Mouse (Mus musculus) neural tube, embryonic 14.5 days (tissue): ENCODE data around the gene Gm973. TPM values are rescaled to one million over a fixed set of nuclear protein-coding genes. Genes with fewer than 3 reads are reported as not detected.
"Not testable (repeated sequence)": the region's sequence is repeated elsewhere in the genome, so short reads cannot be mapped to it uniquely, and the experiment has no call there.

Source experiments
- ATAC-seq: fragments of 200-750 bp; cut with Nextera tagmentation; 2 replicates; pipeline ENCODE4 v1.8.0; 2017; ENCODE audit warnings: low read depth, mild to moderate bottlenecking, moderate TSS enrichment, moderate library complexity
- H3K27ac ChIP-seq: fragments of 300-500 bp; sonication (generic); 2 replicates; pipeline ENCODE4 v1.5.1; 2014; ENCODE audit warnings: low read depth, mild to moderate bottlenecking, control low read depth, low read length, moderate library complexity, mixed read lengths
- H3K27me3 ChIP-seq: fragments of 300-500 bp; sonication (generic); 2 replicates; pipeline ENCODE4 v1.6.1; 2014; ENCODE audit warnings: low read length; ENCODE audit not compliant: control insufficient read depth, insufficient read depth
- H3K36me3 ChIP-seq: fragments of 300-500 bp; sonication (generic); 2 replicates; pipeline ENCODE4 v1.6.1; 2014; ENCODE audit warnings: low read length, mixed read lengths; ENCODE audit not compliant: control insufficient read depth, insufficient read depth
- H3K4me1 ChIP-seq: fragments of 300-500 bp; sonication (generic); 2 replicates; pipeline ENCODE4 v1.6.1; 2014; ENCODE audit warnings: low read length; ENCODE audit not compliant: control insufficient read depth, insufficient read depth
- H3K4me2 ChIP-seq: fragments of 300-500 bp; sonication (generic); 2 replicates; pipeline ENCODE4 v1.6.1; 2014; ENCODE audit warnings: mild to moderate bottlenecking, low read depth, low read length, control low read depth
- H3K4me3 ChIP-seq: fragments of 300-500 bp; sonication (generic); 2 replicates; pipeline ENCODE4 v1.5.1; 2014; ENCODE audit warnings: low read depth, low read length, control low read depth, mixed read lengths
- H3K9ac ChIP-seq: fragments of 300-500 bp; sonication (generic); replicated peaks from 2 replicates; pipeline ENCODE4 v1.6.1; 2014; ENCODE audit warnings: low read depth, mild to moderate bottlenecking, control low read depth, low read length, mixed read lengths
- H3K9me3 ChIP-seq: fragments of 300-500 bp; sonication (generic); 2 replicates; pipeline ENCODE4 v1.6.1; 2016; ENCODE audit warnings: low read length; ENCODE audit not compliant: control insufficient read depth
- WGBS: fragments of 180-500 bp; shearing (Covaris S2); extraction: QIAGEN DNeasy Blood & Tissue Kit; methylation state at CpG from one replicate; pipeline ENCODE4 v1.1.7; 2014; 5-methylcytosine and 5-hydroxymethylcytosine counted together
- polyA plus RNA-seq: library from polyadenylated mRNA; unstranded; fragments of >200 nt; fragmentation: Nextera tagmentation; extraction: Ambion mirVana; gene quantifications from 2 replicates; pipeline ENCODE4 v1.2.1, GENCODE M21; 2014

Gene Gm973
- polyA plus RNA-seq, 1 experiment from 2014 or later = 13.2 TPM

GRCm38 (mm10) chr1:59610929-59611328 is 94.9 kb downstream of the Gm973 start:
- Histone ChIP-seq H3K4me1 (no peaks in the 10 kb centered on the region), H3K27me3 (no peaks in the 10 kb centered on the region), H3K27ac (no peak overlapping the region), H3K4me2 (no peak overlapping the region), H3K36me3 (no peaks in the 10 kb centered on the region), H3K9me3 (no peaks in the 10 kb centered on the region), H3K9ac (no peak overlapping the region), H3K4me3 (no peak overlapping the region)
- ATAC-seq = no peak
- 90% methylated on average over 3 of the region's 3 CpGs for WGBS

GRCm38 (mm10) chr1:59613795-59614194 is 97.7 kb downstream of the Gm973 start:
- Histone ChIP-seq H3K27me3 (no peaks in the 10 kb centered on the region), H3K4me1 (no peaks in the 10 kb centered on the region), H3K9me3 (no peaks in the 10 kb centered on the region), H3K4me3 (no peak overlapping the region), H3K27ac (no peak overlapping the region), H3K4me2 (no peak overlapping the region), H3K36me3 (no peaks in the 10 kb centered on the region), H3K9ac (no peak overlapping the region)
- ATAC-seq = no peak
- WGBS = 49% methylated on average over 6 of the region's 6 CpGs

GRCm38 (mm10) chr1:59615021-59615420 is 99.0 kb downstream of the Gm973 start:
- H3K9me3 ChIP-seq = no peaks in the 10 kb centered on the region
- no peaks in the 10 kb centered on the region for H3K4me1 ChIP-seq

GRCm38 (mm10) chr1:59619201-59619600 is 103.1 kb downstream of the Gm973 start:
- 94% methylated on average over 10 of the region's 10 CpGs for WGBS

More at GRCm38 (mm10) chr1:59615021-59615420, 99.0 kb downstream of the Gm973 start:
- 82% methylated on average over 2 of the region's 2 CpGs for WGBS
- Histone ChIP-seq H3K9ac (no peak overlapping the region), H3K27ac (no peak overlapping the region), H3K36me3 (no peaks in the 10 kb centered on the region), H3K4me3 (no peak overlapping the region), H3K4me2 (no peak overlapping the region), H3K27me3 (no peaks in the 10 kb centered on the region)
- no peak for ATAC-seq

GRCm38 (mm10) chr1:59623325-59624017 is 107.4 kb downstream of the Gm973 start:
- WGBS = 26% methylated on average over 5 of the region's 5 CpGs
- no peaks in the 10 kb centered on the region for H3K36me3 ChIP-seq
- H3K4me2 ChIP-seq = no peak overlapping the region
- peak; percentile 98 for ATAC-seq
- no peaks in the 10 kb centered on the region for H3K9me3 ChIP-seq
- no peak overlapping the region for H3K9ac ChIP-seq
- H3K27ac ChIP-seq = no peak overlapping the region
- H3K4me1 ChIP-seq = no peaks in the 10 kb centered on the region
- H3K4me3 ChIP-seq = no peak overlapping the region
- no peaks in the 10 kb centered on the region for H3K27me3 ChIP-seq

More at GRCm38 (mm10) chr1:59619201-59619600, 103.1 kb downstream of the Gm973 start:
- Histone ChIP-seq H3K27ac (no peak overlapping the region), H3K4me1 (no peaks in the 10 kb centered on the region), H3K9ac (no peak overlapping the region), H3K4me3 (no peak overlapping the region), H3K27me3 (no peaks in the 10 kb centered on the region), H3K9me3 (no peaks in the 10 kb centered on the region), H3K36me3 (no peaks in the 10 kb centered on the region), H3K4me2 (no peak overlapping the region)
- ATAC-seq = no peak

- no peaks in the 10 kb centered on the region for H3K36me3 ChIP-seq
- H3K9me3 ChIP-seq = no peaks in the 10 kb centered on the region
- no peak overlapping the region for H3K9ac ChIP-seq
- H3K4me2 ChIP-seq = no peak overlapping the region
- no peak overlapping the region for H3K4me3 ChIP-seq
- H3K27ac ChIP-seq = no peak overlapping the region
- H3K27me3 ChIP-seq = no peaks in the 10 kb centered on the region
- WGBS = 76% methylated on average over 5 of the region's 5 CpGs
- ATAC-seq = no peak
- no peaks in the 10 kb centered on the region for H3K4me1 ChIP-seq
Measured at GRCm38 (mm10) chr1:59625410-59625809, 109.3 kb downstream of the Gm973 start.

GRCm38 (mm10) chr1:59629194-59629593 is 113.1 kb downstream of the Gm973 start:
- H3K4me1 ChIP-seq = no peaks in the 10 kb centered on the region
- 64% methylated on average over 6 of the region's 6 CpGs for WGBS
- no peak for ATAC-seq

GRCm38 (mm10) chr1:59630356-59630755 is 114.3 kb downstream of the Gm973 start:
- not testable (repeated sequence) for H3K4me3 ChIP-seq, H3K27me3 ChIP-seq, ATAC-seq, H3K27ac ChIP-seq, H3K4me1 ChIP-seq, H3K4me2 ChIP-seq, H3K9me3 ChIP-seq, H3K36me3 ChIP-seq, H3K9ac ChIP-seq
- 93% methylated on average over 6 of the region's 6 CpGs for WGBS

More at GRCm38 (mm10) chr1:59629194-59629593, 113.1 kb downstream of the Gm973 start:
- Histone ChIP-seq H3K4me3 (no peak overlapping the region), H3K27me3 (no peaks in the 10 kb centered on the region), H3K27ac (no peak overlapping the region), H3K36me3 (no peaks in the 10 kb centered on the region), H3K9me3 (no peaks in the 10 kb centered on the region), H3K9ac (no peak overlapping the region), H3K4me2 (no peak overlapping the region)

- Histone ChIP-seq H3K9ac (no peak overlapping the region), H3K27me3 (no peaks in the 10 kb centered on the region), H3K4me3 (no peak overlapping the region), H3K27ac (no peak overlapping the region), H3K9me3 (no peaks in the 10 kb centered on the region), H3K4me1 (no peaks in the 10 kb centered on the region), H3K36me3 (no peaks in the 10 kb centered on the region), H3K4me2 (no peak overlapping the region)
- WGBS = 93% methylated on average over 5 of the region's 5 CpGs
- ATAC-seq = no peak
Measured at GRCm38 (mm10) chr1:59631986-59632659, 116.1 kb downstream of the Gm973 start.
